Mouse (Mus musculus) kidney, postnatal 4 days (tissue): ENCODE measurements around the gene Itga6.
"Not testable (repeated sequence)": the region's sequence is repeated elsewhere in the genome, so short reads cannot be mapped to it uniquely, and the experiment has no call there.

Experiments used
- DNase-seq, 2 experiments: peaks; one replicate each; pipeline ENCODE4 v3.0.0; 2021; ENCODE audit warnings: mixed read lengths in 2 of 2

The Itga6 gene

GRCm38 (mm10) chr2:71745610-71746374 is at the start of gene Itga6:
TSS of gene Itga6 (plus strand) at chr2:71745616.
- DNase-seq: no peak

GRCm38 (mm10) chr2:71696776-71697175 is 48.6 kb upstream of the Itga6 start:
- no peak for DNase-seq

GRCm38 (mm10) chr2:71697408-71698336 is 47.7 kb upstream of the Itga6 start:
- DNase-seq: no peak

GRCm38 (mm10) chr2:71698366-71698765 is 47.0 kb upstream of the Itga6 start:
- no peak for DNase-seq

GRCm38 (mm10) chr2:71698942-71699341 is 46.5 kb upstream of the Itga6 start:
- DNase-seq: no peak

GRCm38 (mm10) chr2:71701341-71701740 is 44.1 kb upstream of the Itga6 start:
- DNase-seq: no peak

GRCm38 (mm10) chr2:71704309-71704708 is 41.1 kb upstream of the Itga6 start:
- no peak for DNase-seq

- DNase-seq: no peak
Observed at GRCm38 (mm10) chr2:71708886-71709285, 36.5 kb upstream of the Itga6 start.

GRCm38 (mm10) chr2:71711640-71712039 is 33.8 kb upstream of the Itga6 start:
- no peak for DNase-seq

GRCm38 (mm10) chr2:71714416-71714815 is 31.0 kb upstream of the Itga6 start:
- DNase-seq: no peak

GRCm38 (mm10) chr2:71719005-71719386 is 26.4 kb upstream of the Itga6 start:
- no peak for DNase-seq

- DNase-seq: no peak
Observed at GRCm38 (mm10) chr2:71719387-71720034, 25.9 kb upstream of the Itga6 start.

GRCm38 (mm10) chr2:71720556-71720955 is 24.9 kb upstream of the Itga6 start:
- DNase-seq: not testable (repeated sequence)

GRCm38 (mm10) chr2:71722913-71723312 is 22.5 kb upstream of the Itga6 start:
- no peak for DNase-seq

GRCm38 (mm10) chr2:71723623-71724022 is 21.8 kb upstream of the Itga6 start:
- DNase-seq: no peak

GRCm38 (mm10) chr2:71724028-71724427 is 21.4 kb upstream of the Itga6 start:
- no peak for DNase-seq

- no peak for DNase-seq
Observed at GRCm38 (mm10) chr2:71725446-71725845, 20.0 kb upstream of the Itga6 start.

- no peak for DNase-seq
Observed at GRCm38 (mm10) chr2:71726883-71727676, 18.3 kb upstream of the Itga6 start.

- DNase-seq: peak; percentile 46 to 67
Observed at GRCm38 (mm10) chr2:71728341-71728740, 17.1 kb upstream of the Itga6 start.

- DNase-seq: no peak
Observed at GRCm38 (mm10) chr2:71728796-71729195, 16.6 kb upstream of the Itga6 start.

- DNase-seq: no peak
Observed at GRCm38 (mm10) chr2:71730623-71731612, 14.5 kb upstream of the Itga6 start.
